Mouse (Mus musculus) lung, embryonic 16.5 days (tissue): ENCODE measurements around the gene Pcp4l1. TPM values are rescaled to one million over a fixed set of nuclear protein-coding genes. Genes with fewer than 3 reads are reported as not detected.

Experiments
- ATAC-seq: fragments of 200-750 bp; cut with Nextera tagmentation; 2 replicates; pipeline ENCODE4 v1.8.0; 2017; ENCODE audit warnings: low read depth, mild to moderate bottlenecking, moderate library complexity
- H3K27ac ChIP-seq: fragments of 300-500 bp; sonication (generic); 2 replicates; pipeline ENCODE4 v1.5.1; 2014; ENCODE audit warnings: mild to moderate bottlenecking, control low read depth, low read length
- H3K27me3 ChIP-seq: fragments of 300-500 bp; sonication (generic); 2 replicates; pipeline ENCODE4 v1.6.1; 2014; ENCODE audit warnings: low read depth, low read length, mixed read lengths; ENCODE audit not compliant: control insufficient read depth, insufficient read depth
- H3K36me3 ChIP-seq: fragments of 300-500 bp; sonication (generic); 2 replicates; pipeline ENCODE4 v1.6.1; 2014; ENCODE audit warnings: low read length; ENCODE audit not compliant: control insufficient read depth, insufficient read depth
- H3K4me1 ChIP-seq: fragments of 300-500 bp; sonication (generic); replicated peaks from 2 replicates; pipeline ENCODE4 v1.6.1; 2014; ENCODE audit warnings: low read length, mixed read lengths; ENCODE audit not compliant: control insufficient read depth, insufficient read depth
- H3K4me2 ChIP-seq: fragments of 300-500 bp; sonication (generic); 2 replicates; pipeline ENCODE4 v1.6.1; 2014; ENCODE audit warnings: low read depth, low read length, control low read depth
- H3K4me3 ChIP-seq: fragments of 300-500 bp; sonication (generic); 2 replicates; pipeline ENCODE4 v1.5.1; 2014; ENCODE audit warnings: mild to moderate bottlenecking, low read length, control low read depth
- H3K9ac ChIP-seq: fragments of 300-500 bp; sonication (generic); 2 replicates; pipeline ENCODE4 v1.6.1; 2014; ENCODE audit warnings: low read length, control low read depth
- H3K9me3 ChIP-seq: fragments of 300-500 bp; sonication (generic); 2 replicates; pipeline ENCODE4 v1.6.1; 2016; ENCODE audit warnings: low read length; ENCODE audit not compliant: control insufficient read depth
- WGBS: fragments of 180-500 bp; shearing (Covaris S2); extraction: QIAGEN DNeasy Blood & Tissue Kit; methylation state at CpG from one replicate; pipeline ENCODE4 v1.1.7; 2014; 5-methylcytosine and 5-hydroxymethylcytosine counted together
- polyA plus RNA-seq: library from polyadenylated mRNA; unstranded; fragments of >200 nt; fragmentation: Nextera tagmentation; extraction: Ambion mirVana; gene quantifications from 2 replicates; pipeline ENCODE4 v1.2.1, GENCODE M21; 2015

Pcp4l1 gene
- polyA plus RNA-seq, 1 experiment from 2014 or later: 6.6 TPM

DNA sequence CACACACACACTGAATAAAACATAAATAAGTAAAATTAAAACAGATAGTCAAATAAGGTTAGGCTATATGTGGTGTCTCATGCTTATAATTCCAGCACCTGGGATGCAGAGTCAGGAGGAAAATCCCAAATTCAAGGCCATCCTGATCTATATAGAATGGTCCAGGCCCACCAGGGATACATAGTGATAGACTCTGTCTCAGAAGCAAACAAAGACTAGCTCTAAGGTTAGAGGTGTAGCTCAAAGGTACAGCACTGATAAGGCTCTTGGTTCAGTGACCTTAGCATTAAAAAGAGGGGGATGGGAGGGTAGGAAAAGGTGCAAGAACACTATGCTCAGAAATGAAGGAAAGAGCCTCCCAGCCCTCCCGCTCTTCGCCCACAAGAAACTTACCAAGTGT is 60.5 kb downstream of the Pcp4l1 start:
- H3K4me2 ChIP-seq: no peak overlapping the region
- ATAC-seq: no peak
- no peaks in the 10 kb centered on the region for H3K9me3 ChIP-seq
- WGBS: 100% methylated on average over 2 of the region's 2 CpGs
- peaks cover 35% of the 10 kb centered on the region for H3K36me3 ChIP-seq
- no peak overlapping the region for H3K27ac ChIP-seq
- no peak overlapping the region for H3K9ac ChIP-seq
- H3K4me3 ChIP-seq: no peak overlapping the region
- no peaks in the 10 kb centered on the region for H3K27me3 ChIP-seq
- no peaks in the 10 kb centered on the region for H3K4me1 ChIP-seq

GRCm38 (mm10) chr1:171130971-171131370 is 65.1 kb downstream of the Pcp4l1 start:
- peaks cover 33% of the 10 kb centered on the region for H3K36me3 ChIP-seq
- no peak overlapping the region for H3K9ac ChIP-seq
- no peaks in the 10 kb centered on the region for H3K9me3 ChIP-seq
- no peaks in the 10 kb centered on the region for H3K27me3 ChIP-seq
- H3K27ac ChIP-seq: no peak overlapping the region
- WGBS: 73% methylated on average over 1 of the region's 1 CpGs
- no peak for ATAC-seq
- no peaks in the 10 kb centered on the region for H3K4me1 ChIP-seq
- no peak overlapping the region for H3K4me2 ChIP-seq
- H3K4me3 ChIP-seq: no peak overlapping the region

- Histone ChIP-seq H3K27ac (no peak overlapping the region), H3K36me3 (peaks cover 20% of the 10 kb centered on the region)
Observed at GRCm38 (mm10) chr1:171129251-171129650, 66.8 kb downstream of the Pcp4l1 start.

DNA sequence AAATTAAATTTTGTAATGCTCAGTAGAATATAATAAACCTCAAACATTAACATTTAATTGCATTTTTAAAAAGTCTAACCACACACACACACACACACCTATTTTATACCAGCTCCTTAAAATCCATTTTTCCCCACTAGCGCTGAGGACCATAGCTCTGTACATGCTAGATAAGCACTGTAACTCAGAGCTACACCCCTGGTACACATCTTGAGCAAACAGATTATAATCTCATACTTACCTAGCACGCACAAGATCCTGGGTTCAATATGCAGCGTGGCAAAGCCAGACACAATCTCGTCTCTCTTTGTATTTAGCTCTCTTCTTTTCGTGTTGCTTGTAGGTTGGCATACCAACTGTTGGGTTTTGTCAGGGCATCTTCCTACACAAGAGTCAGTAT is 71.7 kb downstream of the Pcp4l1 start:
- no peaks in the 10 kb centered on the region for H3K4me1 ChIP-seq
- peaks cover 12% of the 10 kb centered on the region for H3K36me3 ChIP-seq
- H3K4me2 ChIP-seq: no peak overlapping the region
- no peak overlapping the region for H3K27ac ChIP-seq
- WGBS: 85% methylated on average over 5 of the region's 5 CpGs
- H3K9ac ChIP-seq: no peak overlapping the region
- H3K4me3 ChIP-seq: no peak overlapping the region
- H3K9me3 ChIP-seq: no peaks in the 10 kb centered on the region
- no peaks in the 10 kb centered on the region for H3K27me3 ChIP-seq
- ATAC-seq: no peak

More at GRCm38 (mm10) chr1:171129251-171129650, 66.8 kb downstream of the Pcp4l1 start:
- Histone ChIP-seq H3K4me3 (no peak overlapping the region), H3K4me1 (no peaks in the 10 kb centered on the region), H3K27me3 (no peaks in the 10 kb centered on the region), H3K9me3 (no peaks in the 10 kb centered on the region), H3K4me2 (no peak overlapping the region), H3K9ac (no peak overlapping the region)
- ATAC-seq: no peak
- 69% methylated on average over 7 of the region's 7 CpGs for WGBS

Other genes with a start within 250 kb of the Pcp4l1 start
- 3.0 and 4.2 TPM in 2 replicates for gene Fcgr2b, start 219.7 kb downstream of the Pcp4l1 start, polyA plus RNA-seq
- gene Fcgr4, start 177.3 kb downstream of the Pcp4l1 start, polyA plus RNA-seq: 0.39 and 0.84 TPM in 2 replicates
- gene Fcgr3, start 131.3 kb downstream of the Pcp4l1 start, polyA plus RNA-seq: 12.7 and 19.3 TPM in 2 replicates
- gene Cfap126, start 82.3 kb downstream of the Pcp4l1 start, polyA plus RNA-seq: 15.7 and 20.4 TPM in 2 replicates
- 263 and 285 TPM in 2 replicates for gene Sdhc, start 45.7 kb downstream of the Pcp4l1 start, polyA plus RNA-seq
- 0.78 and 1.3 TPM in 2 replicates for gene Mpz, start 45.6 kb downstream of the Pcp4l1 start, polyA plus RNA-seq
- gene Nr1i3, start 17.7 kb upstream of the Pcp4l1 start, polyA plus RNA-seq: 0.19 and 0.23 TPM in 2 replicates
- 32.0 and 33.3 TPM in 2 replicates for gene Tomm40l, start 26.2 kb upstream of the Pcp4l1 start, polyA plus RNA-seq
- 13.3 and 111 TPM in 2 replicates for gene Apoa2, start 28.8 kb upstream of the Pcp4l1 start, polyA plus RNA-seq
- gene Fcer1g, start 38.1 kb upstream of the Pcp4l1 start, polyA plus RNA-seq: 52.8 and 59.4 TPM in 2 replicates
- gene Adamts4, start 54.2 kb upstream of the Pcp4l1 start, polyA plus RNA-seq: 8.4 and 9.2 TPM in 2 replicates
- gene Ndufs2, start 55.1 kb upstream of the Pcp4l1 start, polyA plus RNA-seq: 227 and 230 TPM in 2 replicates
- 92.6 and 98.6 TPM in 2 replicates for gene B4galt3, start 74.1 kb upstream of the Pcp4l1 start, polyA plus RNA-seq
- gene Ppox, start 84.9 kb upstream of the Pcp4l1 start, polyA plus RNA-seq: 53.9 and 56.8 TPM in 2 replicates
- gene Usp21, start 91.7 kb upstream of the Pcp4l1 start, polyA plus RNA-seq: 69.8 and 76.0 TPM in 2 replicates
- gene Ufc1, start 98.8 kb upstream of the Pcp4l1 start, polyA plus RNA-seq: 109 and 111 TPM in 2 replicates
- 52.0 and 52.1 TPM in 2 replicates for gene Dedd, start 132.9 kb upstream of the Pcp4l1 start, polyA plus RNA-seq
- 43.5 and 44.9 TPM in 2 replicates for gene Nit1, start 149.4 kb upstream of the Pcp4l1 start, polyA plus RNA-seq
- gene Pfdn2, start 149.4 kb upstream of the Pcp4l1 start, polyA plus RNA-seq: 86.4 and 99.8 TPM in 2 replicates
- gene Klhdc9, start 164.5 kb upstream of the Pcp4l1 start, polyA plus RNA-seq: 3.8 and 4.4 TPM in 2 replicates
- 7.4 and 9.4 TPM in 2 replicates for gene Nectin4, start 173.8 kb upstream of the Pcp4l1 start, polyA plus RNA-seq
- 2.6 and 3.2 TPM in 2 replicates for gene Arhgap30, start 192.7 kb upstream of the Pcp4l1 start, polyA plus RNA-seq
- 73.6 and 81.7 TPM in 2 replicates for gene Usf1, start 215.0 kb upstream of the Pcp4l1 start, polyA plus RNA-seq
- gene Tstd1, start 222.6 kb upstream of the Pcp4l1 start, polyA plus RNA-seq: 5.9 and 8.4 TPM in 2 replicates
- 134 and 145 TPM in 2 replicates for gene F11r, start 241.3 kb upstream of the Pcp4l1 start, polyA plus RNA-seq